Mouse (Mus musculus): ENCODE measurements around the gene Mab21l2. TPM values are rescaled to one million over a fixed set of nuclear protein-coding genes. Genes with fewer than 3 reads are reported as not detected.

The Mab21l2 gene
- total RNA-seq (2022) = 10 to 100 TPM in 3 of 4 experiments, 1 to 10 TPM in 1; 9.7 to 19.0 (median 15.5) TPM

- DNase-seq = no peak
These were observed at the start of gene Mab21l2 for GRCm38 (mm10) chr3:86548091-86549015. Mab21l2 (minus strand) TSS chr3:86548629.

- DNase-seq = no peak
These were observed 26.9 kb upstream of the Mab21l2 start for GRCm38 (mm10) chr3:86575312-86575711.

- no peak for DNase-seq
These were observed 24.3 kb upstream of the Mab21l2 start for GRCm38 (mm10) chr3:86572519-86573244.

DNA sequence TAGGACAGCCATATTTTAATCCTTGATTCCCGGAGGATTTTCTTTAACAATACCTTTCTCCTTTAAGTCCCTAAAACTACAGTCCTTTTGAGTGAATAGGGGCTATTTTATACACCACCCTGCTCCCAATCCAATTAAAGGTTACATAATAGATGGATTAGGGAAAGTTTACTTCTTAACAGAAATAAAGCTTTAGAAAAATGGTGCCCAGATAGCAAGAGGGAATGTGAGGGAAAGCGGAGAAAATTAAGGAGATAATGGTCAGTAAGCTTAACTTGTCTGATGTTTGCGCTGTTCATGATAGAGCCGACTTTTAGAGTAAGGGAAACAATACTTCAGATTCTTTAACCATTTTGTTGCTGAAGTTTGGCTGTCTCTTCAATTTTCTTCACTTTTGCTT is 23.1 kb upstream of the Mab21l2 start:
- no peak for DNase-seq

GRCm38 (mm10) chr3:86567312-86567711 is 18.9 kb upstream of the Mab21l2 start:
- DNase-seq = no peak

GRCm38 (mm10) chr3:86561396-86561795 is 13.0 kb upstream of the Mab21l2 start:
- DNase-seq = no peak

GRCm38 (mm10) chr3:86561023-86561344 is 12.6 kb upstream of the Mab21l2 start:
- no peak for DNase-seq

DNA sequence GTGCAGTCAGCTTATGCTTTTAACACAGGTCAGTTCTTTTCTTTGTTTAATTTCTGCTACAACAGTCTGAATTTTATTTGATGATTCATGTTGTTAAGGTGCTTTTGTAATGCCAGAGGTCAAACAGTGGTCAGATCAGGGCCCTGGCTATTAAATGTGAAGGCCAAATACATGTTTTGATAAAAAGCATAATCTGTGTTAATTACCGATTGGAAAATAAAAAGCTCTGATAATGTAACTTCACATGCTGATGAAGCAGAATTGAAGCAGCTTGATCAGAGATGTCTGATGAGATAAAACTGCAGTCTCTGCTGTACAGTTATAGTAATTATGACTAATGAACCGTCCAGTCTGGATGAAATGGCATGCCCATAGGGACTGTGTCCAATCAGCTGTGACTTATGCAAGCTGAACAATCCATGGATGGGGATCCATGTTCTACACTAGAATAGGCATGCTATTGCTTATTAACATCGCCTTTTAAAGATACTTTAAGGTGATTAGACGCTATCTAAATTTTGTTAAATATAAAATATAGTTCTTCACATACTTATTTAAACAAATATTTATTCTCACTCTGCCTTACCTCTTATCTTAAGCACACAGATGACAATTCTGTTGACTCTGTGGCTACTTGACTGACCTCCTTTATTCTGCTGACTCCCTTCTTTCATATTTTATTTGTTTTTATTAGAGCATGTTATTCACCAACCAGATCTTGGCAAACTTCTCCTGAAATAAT is 12.0 kb upstream of the Mab21l2 start:
- no peak for DNase-seq

DNA sequence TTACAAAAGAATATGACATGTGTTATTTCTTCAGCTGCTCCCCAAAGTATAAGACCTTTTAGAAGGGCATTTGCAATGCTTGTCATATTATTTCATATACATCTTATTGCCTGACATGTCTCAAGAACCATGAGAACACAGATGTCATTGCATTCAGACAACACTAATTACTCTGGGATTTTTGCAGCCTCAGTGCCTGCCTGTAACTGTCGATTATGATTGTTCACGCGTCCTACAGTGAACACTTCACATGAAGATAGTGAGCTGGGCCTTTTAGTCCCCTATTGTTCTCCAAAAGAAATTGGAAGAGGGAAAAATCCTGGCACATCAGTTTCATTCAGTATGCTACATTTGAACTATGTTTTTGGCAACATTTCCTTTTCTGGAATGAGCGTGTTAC is 11.2 kb upstream of the Mab21l2 start:
- DNase-seq = no peak

DNA sequence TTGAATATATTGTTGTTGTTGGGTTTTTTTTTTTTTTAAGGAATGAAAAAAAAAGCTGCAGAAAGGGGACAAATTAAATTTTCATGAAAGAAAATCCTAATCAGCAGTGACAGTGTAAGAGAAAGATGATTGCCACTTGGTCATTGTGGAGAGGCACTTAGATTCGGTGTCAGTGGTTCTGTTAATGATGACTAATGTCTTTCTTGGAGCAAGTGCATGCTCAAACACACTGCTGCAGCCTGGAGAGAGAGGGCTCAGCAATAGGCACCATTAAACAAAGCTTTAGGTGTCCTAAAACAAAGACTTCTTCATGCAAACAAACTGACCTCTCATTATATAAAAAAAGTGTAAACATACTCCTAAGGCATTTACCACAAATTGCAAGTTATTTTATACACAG is 10.5 kb upstream of the Mab21l2 start:
- no peak for DNase-seq

DNA sequence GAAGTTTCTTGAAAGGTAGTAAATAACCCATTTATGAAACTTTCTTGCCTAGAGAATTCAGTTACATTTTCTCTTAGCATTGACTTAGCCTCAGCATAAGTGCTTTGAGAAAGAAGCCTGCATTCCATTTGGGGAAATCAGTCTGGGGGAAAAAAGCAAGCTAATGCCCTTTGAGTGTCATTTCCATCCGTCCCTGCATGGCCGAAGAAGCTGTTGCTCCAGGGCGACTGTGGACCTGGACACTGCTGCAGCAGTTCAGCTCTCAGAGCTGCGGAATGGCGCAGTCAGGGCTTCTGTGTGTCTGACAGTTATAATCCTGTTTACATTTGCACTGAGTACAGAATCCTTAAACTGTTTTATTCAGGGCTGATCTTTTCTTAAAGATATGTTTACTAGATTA is 3.7 kb upstream of the Mab21l2 start:
- no peak for DNase-seq

DNA sequence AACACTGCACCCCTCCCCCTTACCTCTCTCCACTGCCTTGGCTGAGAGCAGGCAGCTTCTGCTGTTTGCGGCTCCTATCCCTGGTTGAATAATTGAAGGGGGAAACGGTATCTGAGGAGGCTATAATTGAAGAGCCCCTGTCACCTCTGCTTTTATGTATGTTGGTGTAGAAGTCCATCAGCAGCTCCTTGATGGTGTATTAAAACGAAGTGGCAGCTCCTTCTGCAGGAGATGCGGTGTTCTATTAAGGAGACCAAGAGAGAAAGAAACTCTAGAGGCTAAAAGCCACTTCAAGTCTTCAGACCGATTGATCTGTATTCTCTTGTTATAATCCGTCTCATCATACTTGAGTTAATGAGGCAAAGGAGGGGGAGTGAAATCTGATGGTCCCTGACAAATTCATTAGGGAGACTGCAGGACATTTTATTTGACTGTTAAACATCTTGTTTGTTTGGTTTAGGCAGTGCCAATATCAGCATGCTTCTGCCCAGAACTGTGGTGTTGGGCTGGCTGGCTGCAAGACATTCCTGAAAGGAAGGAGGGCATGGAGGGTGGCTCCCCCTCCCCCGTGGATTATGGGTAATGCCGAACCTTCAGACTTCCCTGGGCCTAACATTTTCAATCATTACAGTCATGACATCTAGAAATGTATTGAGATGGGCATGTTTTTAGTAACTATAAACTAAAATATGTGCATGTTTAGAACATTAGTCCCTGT is 2.7 kb upstream of the Mab21l2 start:
- no peak for DNase-seq

DNA sequence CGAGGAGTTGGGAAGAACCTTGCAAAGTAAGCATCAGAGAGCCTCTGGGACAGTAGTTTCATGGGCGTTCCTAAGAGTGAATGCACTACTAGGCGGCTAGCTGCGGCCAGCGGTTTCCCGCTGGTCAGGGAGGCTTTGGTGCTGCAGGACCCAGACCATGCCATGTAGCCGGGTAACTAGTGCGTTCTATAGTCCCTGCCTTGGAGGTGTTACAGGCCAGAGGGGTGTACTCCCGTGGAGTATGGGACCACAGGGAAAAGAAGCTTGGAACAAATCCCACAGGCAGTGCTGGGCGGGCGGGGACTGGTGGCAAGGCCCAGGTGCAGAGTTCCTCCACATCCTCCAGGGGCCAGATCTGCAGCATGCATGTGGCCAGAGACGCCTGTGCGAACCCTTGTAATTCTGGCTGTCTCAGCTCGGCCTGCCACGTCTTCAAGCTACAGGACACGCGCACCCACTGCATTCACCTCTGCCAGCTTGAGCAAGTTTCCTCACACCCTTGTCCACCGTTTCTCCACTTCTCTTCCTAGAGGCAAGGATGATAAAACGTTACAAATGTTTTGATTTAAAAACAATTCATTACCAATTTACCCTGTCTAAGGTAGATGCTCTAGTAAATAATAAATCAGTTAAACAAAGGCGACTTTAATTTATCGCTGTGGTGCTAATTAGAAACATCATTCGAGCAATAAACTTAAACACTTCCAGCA is 2.0 kb upstream of the Mab21l2 start:
- no peak for DNase-seq

- DNase-seq = no peak
These were observed 1.1 kb downstream of the Mab21l2 start for GRCm38 (mm10) chr3:86547251-86547791.

DNA sequence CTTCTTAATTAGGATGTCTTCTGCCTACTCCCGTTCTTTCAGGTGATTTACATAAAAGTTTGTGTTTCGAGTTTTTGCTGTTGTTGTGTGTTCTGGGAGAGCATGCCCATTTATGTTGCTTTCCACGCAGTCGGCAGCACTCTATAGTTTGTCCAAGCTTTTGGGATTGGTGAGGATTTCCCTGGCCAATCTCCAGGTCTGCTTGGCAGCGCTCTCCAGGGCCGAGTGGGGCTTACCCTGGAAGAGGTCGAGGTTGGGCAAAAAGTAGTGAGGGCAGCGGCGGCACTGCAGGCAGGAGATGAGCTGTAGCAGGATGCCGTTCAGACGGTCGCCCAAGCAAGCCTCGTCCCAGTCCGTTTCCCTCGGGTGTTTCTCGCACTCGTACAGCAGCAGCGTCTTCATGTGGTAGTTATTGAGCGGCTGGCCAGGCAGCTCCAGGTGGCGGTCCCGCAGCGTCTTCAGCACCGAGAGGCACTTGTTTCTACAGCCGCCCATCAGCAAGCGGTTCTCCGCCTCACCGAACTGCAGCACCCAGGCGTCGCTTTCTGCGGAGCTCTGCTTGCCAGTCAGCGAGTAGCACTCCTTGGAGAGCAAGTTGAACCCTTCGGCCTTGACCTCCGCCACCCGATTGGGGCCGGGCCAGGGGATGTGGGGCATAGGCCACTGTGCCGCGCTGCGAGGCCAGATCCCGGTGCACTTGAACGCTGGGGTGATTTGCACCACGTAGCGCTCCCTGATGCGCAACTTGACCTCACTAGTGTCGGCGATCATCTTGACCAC is 1.8 kb downstream of the Mab21l2 start:
- DNase-seq = peak; percentile 67

GRCm38 (mm10) chr3:86545945-86546344 is 2.5 kb downstream of the Mab21l2 start:
- DNase-seq = no peak

GRCm38 (mm10) chr3:86544785-86545184 is 3.6 kb downstream of the Mab21l2 start:
- no peak for DNase-seq

DNA sequence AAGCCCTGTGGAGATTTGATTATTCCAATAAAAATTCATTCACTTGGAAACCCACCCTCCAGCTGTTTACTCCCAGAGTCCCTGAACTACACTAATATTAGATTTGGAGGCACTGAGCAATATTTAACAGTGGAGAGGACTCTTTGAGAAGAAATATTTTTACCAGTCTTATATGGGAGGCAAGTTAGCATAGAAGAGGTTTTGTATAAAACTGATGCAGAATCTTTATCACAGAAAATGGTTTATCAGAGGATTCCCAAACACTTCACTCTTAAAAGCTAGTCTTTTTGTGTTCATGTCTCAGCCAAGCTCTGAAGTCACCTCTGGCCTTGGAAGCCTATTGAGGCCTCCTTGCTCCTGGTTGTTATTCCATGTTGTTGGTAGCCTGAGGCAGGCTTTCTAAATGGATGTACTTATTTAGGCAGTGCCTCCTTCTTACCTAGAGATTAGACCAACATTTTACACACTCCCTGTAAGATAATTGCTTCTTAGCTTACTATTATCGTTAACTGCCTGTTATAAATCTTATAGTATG is 6.5 kb downstream of the Mab21l2 start:
- DNase-seq = no peak

- DNase-seq = no peak
These were observed 7.3 kb downstream of the Mab21l2 start for GRCm38 (mm10) chr3:86541074-86541614.

GRCm38 (mm10) chr3:86539555-86540168 is 8.8 kb downstream of the Mab21l2 start:
- no peak for DNase-seq

Measured in adrenal gland, adult 8-10 months (tissue).